Mouse (Mus musculus): ENCODE measurements around the gene Strada. TPM values are rescaled to one million over a fixed set of nuclear protein-coding genes. Genes with fewer than 3 reads are reported as not detected.
A peak's percentile ranks its signal among the peaks of the same experiment; 100 is the strongest.

Gene Strada
- polyA plus RNA-seq, 1 experiment from 2014 or later = 9.4 TPM

DNA sequence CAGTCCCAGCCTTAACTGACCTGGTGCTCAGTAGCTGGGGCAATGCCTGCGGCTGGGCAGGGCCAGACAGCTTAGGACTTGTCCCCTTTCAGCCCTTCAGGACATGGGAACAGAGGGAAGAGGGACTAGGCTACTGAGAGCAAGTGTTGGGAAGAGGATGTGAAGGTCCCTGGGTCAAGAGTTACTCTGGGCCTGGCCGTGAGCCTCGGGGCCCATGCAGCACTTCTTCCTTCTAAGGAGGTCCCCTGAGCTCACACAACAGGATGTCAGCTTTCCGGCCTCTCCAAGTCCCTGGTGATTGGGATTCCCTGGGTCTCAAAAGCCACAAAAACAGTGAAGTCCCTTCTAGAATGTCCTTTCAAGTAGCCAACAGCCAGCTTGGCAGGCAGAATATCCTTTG, 38.4 kb downstream of the Strada start:
- H3K27me3 ChIP-seq = peaks cover 27% of the 10 kb centered on the region

GRCm38 (mm10) chr11:106162237-106162636, 39.7 kb downstream of the Strada start:
- Histone ChIP-seq H3K4me3 (replicated peaks) (no peak overlapping the region), H3K9me3 (replicated peaks) (no peaks in the 10 kb centered on the region), H3K27me3 (peaks cover 32% of the 10 kb centered on the region), H3K4me1 (replicated peaks) (peaks cover 48% of the 10 kb centered on the region), H3K9ac (no peak overlapping the region), H3K36me3 (peaks cover 22% of the 10 kb centered on the region; the same call in 1 of the 2 replicates), H3K4me2 (no peak overlapping the region), H3K27ac (no peak overlapping the region)
- DNase-seq (no peak), ATAC-seq (ENCODE audit: low read depth) (no peak)
- WGBS (ENCODE audit: insufficient replicate concordance) = 56% methylated on average over 2 of the region's 2 CpGs

More for the DNA sequence above, 38.4 kb downstream of the Strada start:
- DNase-seq (no peak), ATAC-seq (ENCODE audit: low read depth) (no peak)
- Histone ChIP-seq H3K9me3 (replicated peaks) (no peaks in the 10 kb centered on the region), H3K36me3 (peaks cover 16% of the 10 kb centered on the region), H3K27ac (peak overlapping the region; percentile 61; the same call in 1 of the 2 replicates), H3K4me1 (replicated peaks) (peaks cover 41% of the 10 kb centered on the region), H3K4me2 (no peak overlapping the region), H3K4me3 (replicated peaks) (no peak overlapping the region), H3K9ac (no peak overlapping the region)
- 50% methylated on average over 4 of the region's 4 CpGs for WGBS (ENCODE audit: insufficient replicate concordance)

DNA sequence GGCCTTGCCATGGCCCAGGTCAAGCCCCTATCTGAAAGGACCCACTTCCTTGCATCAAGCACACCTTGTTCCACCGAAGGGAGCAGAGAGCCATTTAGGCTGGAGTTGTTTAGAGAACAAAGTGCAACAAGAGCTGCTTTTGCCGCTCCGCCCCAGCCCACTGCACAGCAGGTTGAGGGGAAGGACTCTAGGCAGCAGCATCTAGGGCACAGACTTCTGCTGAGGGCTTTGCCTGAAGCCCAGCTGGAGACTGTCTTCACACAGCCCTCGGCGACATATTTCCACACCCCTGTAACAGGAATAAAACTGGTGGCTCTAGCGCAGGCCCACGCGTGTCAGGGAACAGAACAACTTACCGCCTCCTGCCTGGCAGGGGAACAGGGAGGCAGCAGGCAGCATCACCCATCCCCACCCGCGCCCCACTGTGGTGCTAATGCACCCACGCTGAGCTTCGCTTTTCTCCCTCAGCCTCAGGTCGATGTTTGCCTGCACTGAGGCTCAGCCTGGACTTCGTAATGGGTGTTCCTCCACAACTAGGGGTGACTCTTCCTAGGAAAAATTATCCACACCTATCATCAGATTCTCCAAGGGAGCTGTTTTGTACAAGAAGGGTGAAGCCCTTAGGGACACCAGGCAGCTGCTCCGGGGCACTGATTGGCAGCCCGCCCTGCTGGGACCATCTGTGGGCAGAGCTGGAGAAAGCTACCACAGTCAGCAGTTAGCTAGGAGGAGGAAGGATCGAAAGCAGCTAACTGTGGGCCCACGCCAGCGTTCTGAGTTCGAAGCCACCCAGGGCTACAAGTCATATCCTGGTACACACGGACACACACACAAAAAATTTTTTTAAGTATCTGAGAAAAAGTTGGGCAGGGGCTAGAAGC, 40.9 kb downstream of the Strada start, which contains the start of the genes Gm10840 and Limd2:
Gene Gm10840 (plus strand): TSS at position 10 of the 881 bp plus-strand sequence.
Gene Limd2 (minus strand): TSS at position 20 of the 881 bp plus-strand sequence.
- H3K4me1 ChIP-seq (replicated peaks) = peaks cover 44% of the 10 kb centered on the region
- peak within 1 kb of the TSS; percentile 74 for H3K4me3 ChIP-seq (replicated peaks)
- H3K4me2 ChIP-seq = peak within 1 kb of the TSS; percentile 96
- H3K27ac ChIP-seq = peak within 1 kb of the TSS; percentile 80
- DNase-seq (no peak), ATAC-seq (ENCODE audit: low read depth) (0 out of 2 replicates have a peak, but pooled peaks have one; percentile 22)
- WGBS (ENCODE audit: insufficient replicate concordance) = 33% methylated on average over 22 of the region's 22 CpGs
- H3K9ac ChIP-seq = peak within 1 kb of the TSS; percentile 79
- peaks cover 32% of the 10 kb centered on the region for H3K36me3 ChIP-seq
- H3K9me3 ChIP-seq (replicated peaks) = no peaks in the 10 kb centered on the region
- peaks cover 32% of the 10 kb centered on the region for H3K27me3 ChIP-seq

DNA sequence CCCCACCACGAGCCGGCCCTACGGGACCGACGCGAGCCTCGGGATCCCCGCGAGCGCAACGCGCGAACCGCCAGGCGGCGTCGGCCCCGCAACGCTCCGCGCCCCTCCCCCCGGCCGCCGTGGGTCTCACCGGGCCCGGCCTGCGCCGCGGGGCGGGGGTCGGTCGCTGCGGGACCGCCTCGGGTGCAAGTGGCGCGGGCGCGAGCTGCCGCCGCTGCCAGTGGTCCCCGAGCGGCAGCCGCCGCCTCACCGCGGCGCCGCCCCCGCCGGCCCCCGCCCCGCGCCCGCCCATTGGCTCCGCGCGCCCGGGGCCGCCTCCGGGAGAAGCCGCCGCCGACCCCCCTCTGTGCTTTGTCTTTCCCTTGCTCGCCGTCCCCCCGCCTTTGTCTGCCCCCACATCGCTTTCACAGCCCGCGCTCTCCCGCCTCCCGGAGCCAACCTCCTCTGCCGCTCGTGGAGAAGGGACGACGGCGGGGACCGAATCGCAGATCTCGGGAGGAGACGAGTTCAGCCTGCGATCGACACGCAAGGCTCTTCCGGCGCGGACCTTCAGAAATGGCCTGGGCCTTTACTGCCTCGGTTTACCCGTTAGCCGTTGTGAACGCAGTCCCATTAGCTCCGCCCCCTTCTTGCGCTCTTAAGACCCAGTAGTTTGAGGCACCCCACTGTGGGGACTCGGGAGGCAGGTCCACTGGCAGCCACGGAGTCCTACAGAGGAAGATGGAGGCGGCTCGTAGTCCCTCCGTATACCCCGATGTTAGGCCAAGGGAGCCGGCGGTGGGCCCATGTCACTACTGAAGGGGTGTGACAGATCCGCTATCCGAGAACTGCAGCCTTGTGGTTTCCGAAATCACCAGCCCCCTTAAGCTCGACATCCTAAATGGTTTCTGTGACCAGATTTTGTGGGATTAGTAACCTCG, 41.8 kb downstream of the Strada start:
- no peaks in the 10 kb centered on the region for H3K9me3 ChIP-seq (replicated peaks)
- WGBS (ENCODE audit: insufficient replicate concordance) = under 1% methylated on average over 87 of the region's 106 CpGs
- H3K9ac ChIP-seq = peak overlapping the region; percentile 79
- ATAC-seq (ENCODE audit: low read depth) (peak; percentile 65), DNase-seq (peak; percentile 32)
- peak overlapping the region; percentile 96 for H3K4me2 ChIP-seq
- H3K27ac ChIP-seq = peak overlapping the region; percentile 80
- peaks cover 32% of the 10 kb centered on the region for H3K27me3 ChIP-seq
- peaks cover 52% of the 10 kb centered on the region for H3K4me1 ChIP-seq (replicated peaks)
- H3K36me3 ChIP-seq = peaks cover 32% of the 10 kb centered on the region
- H3K4me3 ChIP-seq (replicated peaks) = peak overlapping the region; percentile 74

- Histone ChIP-seq H3K4me1 (replicated peaks) (peaks cover 53% of the 10 kb centered on the region), H3K27ac (peak overlapping the region; percentile 80), H3K9ac (peak overlapping the region; percentile 79), H3K9me3 (replicated peaks) (no peaks in the 10 kb centered on the region), H3K36me3 (peaks cover 27% of the 10 kb centered on the region), H3K4me3 (replicated peaks) (peak overlapping the region; percentile 74), H3K4me2 (peak overlapping the region; percentile 96), H3K27me3 (peaks cover 32% of the 10 kb centered on the region)
- DNase-seq = no peak
- WGBS (ENCODE audit: insufficient replicate concordance) = 1% methylated on average over 25 of the region's 25 CpGs
- peak; percentile 32 for ATAC-seq (ENCODE audit: low read depth)
Measured at GRCm38 (mm10) chr11:106159216-106159920, 42.6 kb downstream of the Strada start.

GRCm38 (mm10) chr11:106158930-106159215, 43.1 kb downstream of the Strada start:
- DNase-seq = no peak
- peaks cover 22% of the 10 kb centered on the region for H3K36me3 ChIP-seq
- peaks cover 32% of the 10 kb centered on the region for H3K27me3 ChIP-seq
- H3K4me2 ChIP-seq = peak overlapping the region; percentile 96
- 24% methylated on average over 9 of the region's 9 CpGs for WGBS (ENCODE audit: insufficient replicate concordance)
- H3K27ac ChIP-seq = peak overlapping the region; percentile 80; the same call in 1 of the 2 replicates
- peak overlapping the region; percentile 74 for H3K4me3 ChIP-seq (replicated peaks)
- ATAC-seq (ENCODE audit: low read depth) = 0 out of 2 replicates have a peak, but pooled peaks have one; percentile 10
- peaks cover 53% of the 10 kb centered on the region for H3K4me1 ChIP-seq (replicated peaks)
- peak overlapping the region; percentile 79 for H3K9ac ChIP-seq
- no peaks in the 10 kb centered on the region for H3K9me3 ChIP-seq (replicated peaks)

GRCm38 (mm10) chr11:106158081-106158929, 43.7 kb downstream of the Strada start:
- Histone ChIP-seq H3K4me1 (replicated peaks) (peaks cover 53% of the 10 kb centered on the region), H3K27me3 (peaks cover 32% of the 10 kb centered on the region), H3K27ac (peak overlapping the region; percentile 80), H3K9ac (no peak overlapping the region), H3K4me3 (replicated peaks) (peak overlapping the region; percentile 74), H3K9me3 (replicated peaks) (no peaks in the 10 kb centered on the region), H3K36me3 (peaks cover 20% of the 10 kb centered on the region), H3K4me2 (peak overlapping the region; percentile 96)
- DNase-seq (no peak), ATAC-seq (ENCODE audit: low read depth) (no peak)
- WGBS (ENCODE audit: insufficient replicate concordance) = 41% methylated on average over 14 of the region's 14 CpGs

DNA sequence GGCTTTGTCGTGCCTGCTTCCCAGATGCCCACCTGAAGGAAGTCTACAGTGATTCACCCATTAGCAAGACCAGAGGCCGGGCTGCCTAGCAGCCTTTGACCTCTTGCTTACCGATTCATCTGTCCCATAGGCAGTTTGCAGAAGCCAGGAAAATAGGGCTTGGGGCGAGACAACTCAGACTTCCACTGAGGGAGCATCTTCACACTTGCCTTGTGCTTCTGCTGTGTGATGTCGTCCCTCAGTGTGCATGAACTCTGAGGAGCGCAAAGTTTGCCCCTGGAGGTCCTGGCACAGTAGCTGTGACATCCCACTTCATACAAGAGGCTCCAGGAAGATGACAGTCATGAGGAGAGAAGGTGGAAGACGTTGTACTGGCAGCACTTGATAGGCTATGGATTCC, 44.8 kb downstream of the Strada start:
- H3K27me3 ChIP-seq = peaks cover 32% of the 10 kb centered on the region
- H3K4me1 ChIP-seq (replicated peaks) = peaks cover 51% of the 10 kb centered on the region
- H3K27ac ChIP-seq = no peak overlapping the region
- H3K4me3 ChIP-seq (replicated peaks) = no peak overlapping the region
- ATAC-seq (ENCODE audit: low read depth) (no peak), DNase-seq (no peak)
- H3K9ac ChIP-seq = no peak overlapping the region
- H3K36me3 ChIP-seq = peaks cover 27% of the 10 kb centered on the region
- H3K9me3 ChIP-seq (replicated peaks) = no peaks in the 10 kb centered on the region
- WGBS (ENCODE audit: insufficient replicate concordance) = 75% methylated on average over 7 of the region's 7 CpGs
- no peak overlapping the region for H3K4me2 ChIP-seq

DNA sequence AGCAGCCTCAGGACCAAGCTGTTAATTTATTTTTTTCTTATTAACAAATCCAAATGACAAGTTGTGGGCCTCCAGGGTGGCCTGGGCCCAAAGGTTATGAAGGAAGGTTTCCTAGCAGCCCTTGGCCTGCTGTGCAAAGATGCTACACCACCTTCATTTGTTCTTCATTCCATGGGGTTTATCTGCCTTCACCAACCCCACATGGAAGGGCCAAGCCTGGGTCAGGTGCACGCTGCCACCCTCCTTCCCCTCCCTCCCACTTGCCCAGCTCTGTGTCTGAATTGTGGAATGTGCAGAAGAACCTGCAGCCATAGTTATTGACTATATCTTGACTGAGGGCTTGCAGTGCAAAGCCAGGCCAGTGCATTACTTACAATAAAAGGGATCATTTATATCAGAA, 45.7 kb downstream of the Strada start:
- peaks cover 47% of the 10 kb centered on the region for H3K4me1 ChIP-seq (replicated peaks)
- 48% methylated on average over 1 of the region's 1 CpGs for WGBS (ENCODE audit: insufficient replicate concordance)
- H3K9ac ChIP-seq = no peak overlapping the region
- ATAC-seq (ENCODE audit: low read depth) (no peak), DNase-seq (no peak)
- H3K4me2 ChIP-seq = no peak overlapping the region
- peaks cover 31% of the 10 kb centered on the region for H3K27me3 ChIP-seq
- H3K27ac ChIP-seq = no peak overlapping the region
- no peak overlapping the region for H3K4me3 ChIP-seq (replicated peaks)
- peaks cover 35% of the 10 kb centered on the region for H3K36me3 ChIP-seq
- no peaks in the 10 kb centered on the region for H3K9me3 ChIP-seq (replicated peaks)

DNA sequence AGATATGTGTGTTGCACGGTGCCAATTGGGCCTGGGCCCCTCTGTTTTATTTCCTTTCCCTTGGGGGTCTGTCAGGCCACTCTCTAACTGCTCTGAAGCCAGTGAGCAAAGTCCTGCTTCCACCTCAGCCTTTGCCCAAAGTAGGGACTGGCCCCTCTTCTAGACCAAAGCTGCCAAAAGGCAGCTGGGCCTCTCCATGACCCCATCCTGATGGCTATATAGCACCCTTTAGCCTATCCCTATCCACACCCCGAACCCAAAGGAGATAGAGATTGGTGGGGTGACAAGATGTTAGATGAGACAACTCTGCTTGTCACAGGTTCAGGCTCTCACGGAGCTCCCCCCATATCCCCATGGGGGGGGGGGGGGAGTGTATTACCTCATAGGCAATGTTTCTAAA, 46.2 kb downstream of the Strada start:
- 37% methylated on average over 3 of the region's 3 CpGs for WGBS (ENCODE audit: insufficient replicate concordance)
- Histone ChIP-seq H3K27ac (no peak overlapping the region), H3K36me3 (peaks cover 35% of the 10 kb centered on the region), H3K4me3 (replicated peaks) (no peak overlapping the region), H3K27me3 (peaks cover 26% of the 10 kb centered on the region), H3K9me3 (replicated peaks) (no peaks in the 10 kb centered on the region), H3K9ac (no peak overlapping the region), H3K4me1 (replicated peaks) (peaks cover 42% of the 10 kb centered on the region), H3K4me2 (no peak overlapping the region)
- DNase-seq (no peak), ATAC-seq (ENCODE audit: low read depth) (no peak)

All from liver, embryonic 13.5 days (tissue).